Mouse (Mus musculus): ENCODE measurements around the gene Slc45a3. TPM values are rescaled to one million over a fixed set of nuclear protein-coding genes. Genes with fewer than 3 reads are reported as not detected.
A peak's percentile ranks its signal among the peaks of the same experiment; 100 is the strongest.

Slc45a3 gene
- polyA plus RNA-seq, 1 experiment from 2014 or later = 1.1 TPM

GRCm38 (mm10) chr1:131945674-131946440 lies 16.9 kb upstream of the Slc45a3 start:
- H3K4me1 ChIP-seq = peaks cover 33% of the 10 kb centered on the region
- no peak overlapping the region for H3K9ac ChIP-seq
- H3K27ac ChIP-seq (replicated peaks) = no peak overlapping the region
- WGBS = 45% methylated on average over 10 of the region's 10 CpGs
- H3K27me3 ChIP-seq (replicated peaks) = no peaks in the 10 kb centered on the region
- no peaks in the 10 kb centered on the region for H3K36me3 ChIP-seq
- no peak overlapping the region for H3K4me3 ChIP-seq
- no peak for ATAC-seq (ENCODE audit: extremely low read depth, insufficient number of reproducible peaks, low FRiP score, low TSS enrichment)
- H3K9me3 ChIP-seq = no peaks in the 10 kb centered on the region
- no peak overlapping the region for H3K4me2 ChIP-seq

- no peaks in the 10 kb centered on the region for H3K36me3 ChIP-seq
- H3K27ac ChIP-seq (replicated peaks) = no peak overlapping the region
- ATAC-seq (ENCODE audit: extremely low read depth, insufficient number of reproducible peaks, low FRiP score, low TSS enrichment) = no peak
- H3K9me3 ChIP-seq = no peaks in the 10 kb centered on the region
- H3K4me1 ChIP-seq = peaks cover 27% of the 10 kb centered on the region
- no peaks in the 10 kb centered on the region for H3K27me3 ChIP-seq (replicated peaks)
- no peak overlapping the region for H3K4me2 ChIP-seq
- no peak overlapping the region for H3K4me3 ChIP-seq
- WGBS = 79% methylated on average over 11 of the region's 11 CpGs
- no peak overlapping the region for H3K9ac ChIP-seq
Measured at GRCm38 (mm10) chr1:131946462-131947215, 16.1 kb upstream of the Slc45a3 start.

- H3K9ac ChIP-seq = no peak overlapping the region
- H3K4me3 ChIP-seq = no peak overlapping the region
- WGBS = 30% methylated on average over 1 of the region's 1 CpGs
- ATAC-seq (ENCODE audit: extremely low read depth, insufficient number of reproducible peaks, low FRiP score, low TSS enrichment) = no peak
- H3K27ac ChIP-seq (replicated peaks) = no peak overlapping the region
- H3K4me1 ChIP-seq = peaks cover 27% of the 10 kb centered on the region
- H3K9me3 ChIP-seq = no peaks in the 10 kb centered on the region
- H3K4me2 ChIP-seq = no peak overlapping the region
- H3K36me3 ChIP-seq = no peaks in the 10 kb centered on the region
- no peaks in the 10 kb centered on the region for H3K27me3 ChIP-seq (replicated peaks)
Measured at GRCm38 (mm10) chr1:131947997-131948525, 14.7 kb upstream of the Slc45a3 start.

GRCm38 (mm10) chr1:131954242-131954865 lies 8.4 kb upstream of the Slc45a3 start:
- Histone ChIP-seq H3K27ac (replicated peaks) (no peak overlapping the region), H3K36me3 (no peaks in the 10 kb centered on the region), H3K4me2 (no peak overlapping the region), H3K9me3 (no peaks in the 10 kb centered on the region), H3K9ac (no peak overlapping the region), H3K4me1 (peaks cover 20% of the 10 kb centered on the region), H3K27me3 (replicated peaks) (peaks cover 50% of the 10 kb centered on the region), H3K4me3 (no peak overlapping the region)
- 73% methylated on average over 12 of the region's 12 CpGs for WGBS
- ATAC-seq (ENCODE audit: extremely low read depth, insufficient number of reproducible peaks, low FRiP score, low TSS enrichment) = no peak

- H3K9me3 ChIP-seq = no peaks in the 10 kb centered on the region
- no peak for ATAC-seq (ENCODE audit: extremely low read depth, insufficient number of reproducible peaks, low FRiP score, low TSS enrichment)
Measured at GRCm38 (mm10) chr1:131955131-131955757, 7.5 kb upstream of the Slc45a3 start.

GRCm38 (mm10) chr1:131957416-131957815 lies 5.4 kb upstream of the Slc45a3 start:
- ATAC-seq (ENCODE audit: extremely low read depth, insufficient number of reproducible peaks, low FRiP score, low TSS enrichment) = no peak
- H3K36me3 ChIP-seq = no peaks in the 10 kb centered on the region
- H3K4me2 ChIP-seq = no peak overlapping the region
- no peak overlapping the region for H3K27ac ChIP-seq (replicated peaks)
- H3K9ac ChIP-seq = no peak overlapping the region
- H3K27me3 ChIP-seq (replicated peaks) = peaks cover 80% of the 10 kb centered on the region
- H3K4me3 ChIP-seq = no peak overlapping the region
- peaks cover 13% of the 10 kb centered on the region for H3K4me1 ChIP-seq
- H3K9me3 ChIP-seq = no peaks in the 10 kb centered on the region
- WGBS = 65% methylated on average over 5 of the region's 5 CpGs

More at GRCm38 (mm10) chr1:131955131-131955757, 7.5 kb upstream of the Slc45a3 start:
- no peak overlapping the region for H3K4me2 ChIP-seq
- H3K4me1 ChIP-seq = peaks cover 20% of the 10 kb centered on the region
- H3K27me3 ChIP-seq (replicated peaks) = peaks cover 58% of the 10 kb centered on the region
- WGBS = 24% methylated on average over 3 of the region's 3 CpGs
- no peak overlapping the region for H3K9ac ChIP-seq
- no peaks in the 10 kb centered on the region for H3K36me3 ChIP-seq
- no peak overlapping the region for H3K4me3 ChIP-seq
- H3K27ac ChIP-seq (replicated peaks) = no peak overlapping the region

GRCm38 (mm10) chr1:131961004-131961403 lies 1.8 kb upstream of the Slc45a3 start:
- no peak overlapping the region for H3K27ac ChIP-seq (replicated peaks)
- H3K27me3 ChIP-seq (replicated peaks) = peaks cover 96% of the 10 kb centered on the region

GRCm38 (mm10) chr1:131963085-131963951 lies 551 bp downstream of the Slc45a3 start:
- ATAC-seq (ENCODE audit: extremely low read depth, insufficient number of reproducible peaks, low FRiP score, low TSS enrichment) = no peak
- no peak overlapping the region for H3K27ac ChIP-seq (replicated peaks)
- peaks cover 24% of the 10 kb centered on the region for H3K4me1 ChIP-seq
- under 1% methylated on average over 76 of the region's 76 CpGs for WGBS
- H3K9ac ChIP-seq = peak overlapping the region; percentile 82
- H3K4me3 ChIP-seq = peak overlapping the region; percentile 78
- H3K36me3 ChIP-seq = no peaks in the 10 kb centered on the region
- H3K4me2 ChIP-seq = peak overlapping the region; percentile 98
- H3K27me3 ChIP-seq (replicated peaks) = peaks cover 94% of the 10 kb centered on the region
- no peaks in the 10 kb centered on the region for H3K9me3 ChIP-seq

More at GRCm38 (mm10) chr1:131961004-131961403, 1.8 kb upstream of the Slc45a3 start:
- Histone ChIP-seq H3K4me2 (no peak overlapping the region), H3K4me3 (no peak overlapping the region), H3K36me3 (no peaks in the 10 kb centered on the region), H3K9me3 (no peaks in the 10 kb centered on the region), H3K4me1 (peaks cover 20% of the 10 kb centered on the region), H3K9ac (no peak overlapping the region)
- no peak for ATAC-seq (ENCODE audit: extremely low read depth, insufficient number of reproducible peaks, low FRiP score, low TSS enrichment)
- 49% methylated on average over 2 of the region's 2 CpGs for WGBS

GRCm38 (mm10) chr1:131964100-131964499 lies 1.3 kb downstream of the Slc45a3 start:
- ATAC-seq (ENCODE audit: extremely low read depth, insufficient number of reproducible peaks, low FRiP score, low TSS enrichment) = no peak
- Histone ChIP-seq H3K9ac (no peak overlapping the region), H3K4me1 (peaks cover 24% of the 10 kb centered on the region), H3K27me3 (replicated peaks) (peaks cover 95% of the 10 kb centered on the region), H3K4me2 (peak overlapping the region; percentile 98), H3K36me3 (no peaks in the 10 kb centered on the region), H3K27ac (replicated peaks) (no peak overlapping the region), H3K9me3 (no peaks in the 10 kb centered on the region), H3K4me3 (peak overlapping the region; percentile 78)
- 20% methylated on average over 5 of the region's 5 CpGs for WGBS

GRCm38 (mm10) chr1:131964580-131964979 lies 1.8 kb downstream of the Slc45a3 start:
- H3K9me3 ChIP-seq = no peaks in the 10 kb centered on the region
- H3K4me3 ChIP-seq = no peak overlapping the region
- peaks cover 24% of the 10 kb centered on the region for H3K4me1 ChIP-seq
- 70% methylated on average over 7 of the region's 7 CpGs for WGBS
- no peak overlapping the region for H3K9ac ChIP-seq
- no peak overlapping the region for H3K27ac ChIP-seq (replicated peaks)
- H3K4me2 ChIP-seq = peak overlapping the region; percentile 98
- H3K36me3 ChIP-seq = no peaks in the 10 kb centered on the region
- no peak for ATAC-seq (ENCODE audit: extremely low read depth, insufficient number of reproducible peaks, low FRiP score, low TSS enrichment)
- peaks cover 94% of the 10 kb centered on the region for H3K27me3 ChIP-seq (replicated peaks)
